Mouse (Mus musculus): Measurements from ENCODE around the gene Usp27x. TPM values are rescaled to one million over a fixed set of nuclear protein-coding genes. Genes with fewer than 3 reads are reported as not detected.

Usp27x gene
- total RNA-seq (2021): 17.5 and 18.8 TPM in 2 replicates
- long read RNA-seq, experiment 1, transcript Usp27x-201 (1 exons, 3,240 nt): major isoform, 31 of 31 reads
- long read RNA-seq, experiment 1, partial matches to known transcripts: 0 of 31 reads
- long read RNA-seq, experiment 1, other reads (novel, unspliced or antisense): 0 of 31 reads
- long read RNA-seq, experiment 2, transcript Usp27x-201 (1 exons, 3,240 nt): major isoform, 20 of 20 reads
- long read RNA-seq, experiment 2, partial matches to known transcripts: 0 of 20 reads
- long read RNA-seq, experiment 2, other reads (novel, unspliced or antisense): 0 of 20 reads

- peak; percentile 90 for DNase-seq
Measured at GRCm38 (mm10) chrX:7375716-7376480, at the start of gene Usp27x. TSS of gene Usp27x (minus strand) at chrX:7375830.

GRCm38 (mm10) chrX:7422691-7423111 is 47.1 kb upstream of the Usp27x start:
- peak; percentile 74 for DNase-seq

DNA sequence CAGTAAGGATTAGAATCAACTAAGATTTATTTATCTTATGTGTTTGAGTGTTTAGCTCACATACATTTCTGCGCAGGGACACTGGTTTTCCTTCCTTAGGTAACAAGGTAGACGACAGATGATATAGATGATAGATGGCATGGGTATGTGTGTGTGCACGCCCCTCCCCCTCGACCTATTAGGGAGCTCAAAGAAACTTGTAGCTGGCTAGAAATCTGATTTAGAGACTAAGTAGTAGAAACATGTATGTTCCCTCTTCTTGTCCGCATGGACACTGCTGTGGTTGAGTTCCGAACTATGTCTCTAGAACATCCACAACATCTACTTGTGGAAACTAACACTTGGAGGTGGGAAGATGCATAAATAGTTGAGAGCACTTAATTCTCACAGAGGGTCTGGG is 46.5 kb upstream of the Usp27x start:
- peak; percentile 16 for DNase-seq

DNA sequence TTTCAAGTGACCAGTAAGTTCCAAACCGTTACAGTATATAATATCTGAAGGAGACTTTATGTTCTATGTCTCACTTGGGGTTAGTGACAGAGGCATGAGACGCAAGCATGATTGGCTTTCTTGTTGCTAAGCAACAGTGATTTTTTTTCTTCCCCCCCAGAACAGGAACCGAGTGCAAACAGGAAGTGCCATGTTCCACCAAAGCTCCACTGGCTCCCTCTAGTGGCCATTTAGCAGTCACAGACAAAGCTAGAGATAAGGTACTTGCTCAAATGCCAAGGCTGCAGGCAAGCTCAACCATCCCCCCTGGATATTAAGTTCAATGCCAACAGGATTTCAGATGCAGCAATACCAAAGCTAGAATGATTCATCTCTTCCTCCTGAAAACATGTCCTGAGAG is 45.4 kb upstream of the Usp27x start:
- DNase-seq: peak; percentile 87

DNA sequence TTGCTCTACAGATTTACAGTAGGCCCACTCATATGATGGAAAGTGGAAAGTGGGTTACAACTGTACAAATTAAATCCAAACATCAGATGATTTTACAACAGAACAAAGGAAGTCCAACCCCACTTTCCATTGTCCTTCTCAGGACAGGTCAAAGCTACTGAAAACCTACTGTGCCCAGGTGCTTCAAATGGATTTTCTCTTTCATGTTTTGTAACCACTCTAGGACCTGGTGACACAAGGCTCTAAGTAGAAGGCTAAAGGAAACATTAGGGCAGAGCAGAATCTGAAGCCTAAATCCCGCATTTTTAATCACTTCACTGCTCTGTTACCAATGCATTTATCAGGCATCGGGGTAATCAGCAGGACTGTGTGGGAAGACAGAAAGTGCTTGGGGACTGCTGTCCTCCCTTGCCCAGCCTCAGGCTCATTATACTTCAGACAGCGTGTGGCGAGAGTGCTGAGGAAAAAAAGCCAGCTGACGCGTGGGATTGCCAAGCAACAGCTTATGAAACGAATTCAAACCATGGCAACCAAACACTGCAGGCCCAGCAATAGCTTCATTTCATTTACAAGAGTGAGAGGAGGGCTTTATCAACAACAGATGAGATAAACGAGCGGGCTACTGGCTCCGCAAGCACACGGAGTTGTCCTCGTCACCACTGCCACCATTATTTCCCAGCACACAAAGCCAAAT is 40.7 kb upstream of the Usp27x start:
- DNase-seq: peak; percentile 45

DNA sequence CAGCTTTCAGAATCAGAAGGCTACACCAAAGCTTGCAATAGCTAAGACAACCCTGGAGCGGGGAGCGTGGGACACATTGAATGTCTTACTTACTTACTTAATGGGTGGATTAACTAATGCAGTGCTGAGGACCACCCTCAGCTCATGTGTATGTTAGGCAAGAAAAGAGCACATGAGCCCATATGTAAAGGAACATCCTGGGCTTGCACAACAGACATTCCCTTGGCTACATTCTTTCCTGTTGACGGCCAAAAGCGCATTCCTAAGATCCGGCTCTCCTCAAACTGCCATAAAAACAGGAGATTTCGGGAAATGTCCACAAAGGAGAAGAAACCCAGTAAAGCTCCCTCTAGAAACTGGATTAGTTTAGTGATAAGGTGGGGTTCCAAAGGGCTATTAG is 39.7 kb upstream of the Usp27x start:
- DNase-seq: no peak

GRCm38 (mm10) chrX:7412239-7413033 is 36.8 kb upstream of the Usp27x start:
- no peak for DNase-seq

- DNase-seq: peak; percentile 65
Measured at GRCm38 (mm10) chrX:7376586-7376985, 956 bp upstream of the Usp27x start.

- no peak for DNase-seq
Measured at GRCm38 (mm10) chrX:7375322-7375715, 311 bp downstream of the Usp27x start.

DNA sequence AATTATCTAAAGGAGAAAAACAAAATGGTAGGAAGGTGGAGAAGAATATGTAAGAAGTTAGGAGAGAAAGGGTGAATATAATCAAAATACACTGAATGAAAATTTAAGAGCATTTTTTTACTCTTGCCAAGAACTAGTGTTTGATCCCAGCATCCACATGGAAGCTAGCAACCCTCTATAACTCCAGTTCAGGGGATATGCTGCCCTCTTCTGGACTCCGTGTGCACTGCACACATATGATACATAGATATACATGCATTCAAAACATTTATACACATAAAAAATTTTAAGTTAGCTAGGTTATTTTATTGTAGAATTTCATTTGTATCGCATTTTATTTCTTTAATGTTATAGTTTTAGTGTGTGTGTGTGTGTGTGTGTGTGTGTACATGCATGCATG is 50.2 kb downstream of the Usp27x start:
- no peak for DNase-seq

DNA sequence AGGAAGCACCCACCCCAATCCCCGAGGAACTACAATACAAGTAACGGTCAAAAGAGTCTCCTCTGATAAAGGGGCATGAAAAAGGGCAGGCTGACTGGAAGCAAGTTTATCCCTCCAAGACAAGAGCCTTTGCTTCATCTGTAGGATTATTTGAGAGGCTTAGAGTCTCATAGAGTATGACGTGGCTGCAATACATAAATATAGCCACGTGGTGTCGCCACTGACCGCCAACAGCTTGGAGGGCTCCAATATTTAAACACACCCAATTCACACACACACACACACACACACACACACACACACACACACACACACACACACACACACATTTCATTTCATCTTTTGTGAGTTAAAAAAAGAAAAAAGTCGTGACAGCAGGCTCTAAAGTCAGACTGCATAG is 53.3 kb downstream of the Usp27x start:
- peak; percentile 76 for DNase-seq

Other genes with a start within 250 kb of the Usp27x start
- gene Clcn5, start 56.5 kb downstream of the Usp27x start, total RNA-seq (2021): 27.9 and 30.4 TPM in 2 replicates
- 0.48 and 1.1 TPM in 2 replicates for gene Foxp3, start 197.8 kb upstream of the Usp27x start, total RNA-seq (2021)
- 3.0 and 4.1 TPM in 2 replicates for gene Ppp1r3f, start 198.5 kb upstream of the Usp27x start, total RNA-seq (2021)
- gene Ccdc22, start 229.7 kb upstream of the Usp27x start, total RNA-seq (2021): 17.7 and 20.7 TPM in 2 replicates
- gene Cacna1f, start 231.3 kb upstream of the Usp27x start, total RNA-seq (2021): not detected in 2 replicates